Mouse (Mus musculus): ENCODE measurements at regions not wholly inside any gene's neighbourhood (a gene's known extent, or its start where the extent isn't known, plus 50 kb on each side); places are given as distances from the start of the nearest gene placed in this dataset.
A peak's percentile ranks its signal among the peaks of the same experiment; 100 is the strongest.

DNA sequence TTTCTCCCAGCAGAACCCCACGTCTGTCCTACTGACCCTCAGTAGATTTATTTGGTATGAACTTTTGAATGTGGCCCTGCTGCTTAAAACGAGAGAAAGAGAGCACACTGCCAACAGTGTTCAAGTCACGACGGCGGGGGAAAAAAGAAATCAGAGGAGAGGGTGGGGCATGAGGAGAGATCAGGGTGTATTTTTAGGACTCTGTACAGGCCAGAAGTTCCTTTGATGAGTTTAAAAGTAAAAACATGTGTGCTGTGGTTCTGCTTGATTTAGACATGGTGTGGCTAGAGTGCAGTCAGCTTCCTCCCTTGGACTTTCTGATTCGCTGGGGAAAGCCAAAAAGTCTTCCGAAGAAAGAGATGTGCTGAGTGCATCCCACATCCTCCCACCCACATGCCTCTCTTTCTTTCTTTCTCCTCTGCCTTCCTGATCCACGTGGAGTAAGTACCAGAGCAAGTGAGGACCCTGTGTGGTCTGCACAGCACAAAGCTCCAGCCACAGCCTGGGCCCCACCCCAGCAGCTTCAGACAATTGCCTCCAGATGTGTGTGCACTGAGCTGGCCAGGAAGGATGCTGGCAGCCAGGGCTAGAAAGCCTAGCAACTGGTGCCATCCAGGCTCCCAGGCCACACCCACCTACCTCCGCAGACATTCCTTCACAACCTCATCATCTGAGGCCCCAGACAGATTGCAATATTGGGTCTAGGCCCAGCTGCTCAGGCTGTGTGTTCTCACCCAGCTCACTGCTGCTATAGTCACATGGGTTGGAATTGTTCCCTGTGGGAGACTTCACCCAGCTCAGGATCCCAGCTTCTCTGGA lies 78.5 kb upstream of the Cdh5 start:
- WGBS: 64% methylated on average over 9 of the region's 9 CpGs
- Histone ChIP-seq H3K9me3 (ENCODE audit: control insufficient read depth, low read length) (no peaks in the 10 kb centered on the region), H3K27ac (no peak overlapping the region), H3K27me3 (ENCODE audit: control insufficient read depth, insufficient read depth, low read length) (no peaks in the 10 kb centered on the region), H3K4me3 (replicated peaks; ENCODE audit: low read length) (no peak overlapping the region), H3K4me1 (replicated peaks; ENCODE audit: control insufficient read depth, insufficient read depth, low read length) (no peaks in the 10 kb centered on the region), H3K4me2 (replicated peaks) (no peak overlapping the region), H3K36me3 (replicated peaks; ENCODE audit: control insufficient read depth, insufficient read depth) (no peaks in the 10 kb centered on the region), H3K9ac (no peak overlapping the region)
- ATAC-seq (ENCODE audit: low FRiP score): no peak
- no peak for DNase-seq (ENCODE audit: low spot score)

DNA sequence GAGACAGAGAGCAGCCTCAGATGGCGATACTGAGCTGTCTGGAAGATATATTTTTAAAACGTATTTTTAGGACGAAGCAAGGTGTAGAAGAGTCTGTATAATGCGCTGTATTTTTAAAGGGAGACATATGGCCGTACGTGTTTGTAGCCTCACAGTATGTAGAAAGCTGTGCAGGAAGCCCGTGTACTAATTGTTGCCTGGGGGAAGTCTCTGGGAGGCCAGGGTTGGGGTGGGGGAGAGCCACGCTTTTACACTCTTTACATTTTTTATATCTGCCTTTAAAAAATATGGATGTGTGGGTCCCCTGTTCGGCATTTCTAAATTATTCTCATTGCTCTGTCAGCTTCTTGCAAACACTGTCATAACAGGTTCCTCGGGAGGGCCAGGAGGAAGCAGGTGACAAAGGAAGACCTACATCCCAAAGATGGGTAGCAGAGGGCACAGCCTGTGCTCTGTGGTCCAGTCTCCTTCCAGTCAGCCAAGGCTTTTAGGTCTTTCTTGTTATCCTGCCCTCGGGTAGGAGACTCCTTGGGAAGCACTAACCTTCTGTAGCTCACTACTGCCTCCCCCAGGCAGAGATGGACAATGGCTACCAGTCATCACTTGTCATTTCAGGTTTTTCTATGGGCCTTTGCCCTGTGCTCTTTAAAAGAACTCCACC lies 74.1 kb upstream of the Cdh5 start:
- H3K27ac ChIP-seq: no peak overlapping the region
- H3K4me1 ChIP-seq (replicated peaks; ENCODE audit: control insufficient read depth, insufficient read depth, low read length): no peaks in the 10 kb centered on the region
- no peak overlapping the region for H3K4me3 ChIP-seq (replicated peaks; ENCODE audit: low read length)
- WGBS: 63% methylated on average over 11 of the region's 11 CpGs
- H3K9ac ChIP-seq: no peak overlapping the region
- peak; percentile 74 for DNase-seq (ENCODE audit: low spot score)
- H3K9me3 ChIP-seq (ENCODE audit: control insufficient read depth, low read length): 0 out of 2 replicates have a peak, but pooled peaks cover 5% of the 10 kb centered on the region
- H3K4me2 ChIP-seq (replicated peaks): no peak overlapping the region
- H3K27me3 ChIP-seq (ENCODE audit: control insufficient read depth, insufficient read depth, low read length): no peaks in the 10 kb centered on the region
- no peaks in the 10 kb centered on the region for H3K36me3 ChIP-seq (replicated peaks; ENCODE audit: control insufficient read depth, insufficient read depth)
- ATAC-seq (ENCODE audit: low FRiP score): no peak

DNA sequence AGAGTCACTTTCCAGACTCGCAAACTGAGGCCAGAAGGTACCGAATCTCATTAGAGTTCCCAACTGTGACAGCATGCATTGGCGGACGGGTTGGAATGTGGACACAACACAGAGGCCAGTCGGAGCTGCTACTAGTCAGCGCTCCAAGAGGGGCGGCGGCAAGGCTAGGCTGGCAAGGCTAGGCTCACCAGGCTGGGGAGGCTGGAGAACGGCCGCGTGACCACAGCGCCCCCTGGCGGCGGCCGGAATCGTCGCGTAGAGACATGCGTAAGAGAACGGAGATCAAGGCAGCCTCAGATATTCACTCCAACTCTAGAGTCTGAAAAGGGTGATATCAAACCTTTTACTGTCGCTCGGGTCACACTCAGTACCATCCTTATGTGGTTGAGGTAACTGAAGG lies 72.8 kb upstream of the Cdh5 start:
- ATAC-seq (ENCODE audit: low FRiP score): peak; percentile 92

DNA sequence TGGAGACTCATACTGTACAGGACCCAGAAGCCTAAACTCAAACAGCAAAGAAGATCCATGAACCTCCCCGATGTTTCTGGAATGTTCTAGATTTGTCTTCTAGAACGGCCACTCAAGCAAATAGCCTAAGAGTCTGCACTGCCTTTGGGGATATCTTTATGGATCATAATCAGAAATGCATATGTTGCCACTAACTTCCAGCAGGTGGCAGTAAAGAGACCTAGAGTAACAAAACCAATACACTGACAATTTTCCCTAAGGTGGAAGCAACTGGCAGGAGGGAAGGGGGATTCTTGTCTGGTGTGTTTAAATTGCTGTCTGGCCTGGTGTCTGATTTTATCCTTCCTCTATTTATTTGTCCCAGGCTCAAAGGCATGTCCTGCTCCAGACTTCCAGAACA lies 69.2 kb upstream of the Cdh5 start:
- H3K4me2 ChIP-seq (replicated peaks): no peak overlapping the region
- no peaks in the 10 kb centered on the region for H3K27me3 ChIP-seq (ENCODE audit: control insufficient read depth, insufficient read depth, low read length)
- H3K9me3 ChIP-seq (ENCODE audit: control insufficient read depth, low read length): 0 out of 2 replicates have a peak, but pooled peaks cover 5% of the 10 kb centered on the region
- H3K27ac ChIP-seq: no peak overlapping the region
- H3K4me1 ChIP-seq (replicated peaks; ENCODE audit: control insufficient read depth, insufficient read depth, low read length): no peaks in the 10 kb centered on the region
- no peak for DNase-seq (ENCODE audit: low spot score)
- H3K36me3 ChIP-seq (replicated peaks; ENCODE audit: control insufficient read depth, insufficient read depth): no peaks in the 10 kb centered on the region
- 92% methylated on average over 2 of the region's 2 CpGs for WGBS
- H3K9ac ChIP-seq: no peak overlapping the region
- ATAC-seq (ENCODE audit: low FRiP score): no peak
- H3K4me3 ChIP-seq (replicated peaks; ENCODE audit: low read length): no peak overlapping the region

More for the DNA sequence above, 72.8 kb upstream of the Cdh5 start:
- Histone ChIP-seq H3K4me3 (replicated peaks; ENCODE audit: low read length) (no peak overlapping the region), H3K36me3 (replicated peaks; ENCODE audit: control insufficient read depth, insufficient read depth) (no peaks in the 10 kb centered on the region), H3K9ac (no peak overlapping the region), H3K4me2 (replicated peaks) (peak overlapping the region; percentile 43), H3K27me3 (ENCODE audit: control insufficient read depth, insufficient read depth, low read length) (no peaks in the 10 kb centered on the region), H3K9me3 (ENCODE audit: control insufficient read depth, low read length) (0 out of 2 replicates have a peak, but pooled peaks cover 5% of the 10 kb centered on the region), H3K4me1 (replicated peaks; ENCODE audit: control insufficient read depth, insufficient read depth, low read length) (no peaks in the 10 kb centered on the region), H3K27ac (no peak overlapping the region)
- DNase-seq (ENCODE audit: low spot score): peak; percentile 97
- WGBS: 1% methylated on average over 22 of the region's 22 CpGs

DNA sequence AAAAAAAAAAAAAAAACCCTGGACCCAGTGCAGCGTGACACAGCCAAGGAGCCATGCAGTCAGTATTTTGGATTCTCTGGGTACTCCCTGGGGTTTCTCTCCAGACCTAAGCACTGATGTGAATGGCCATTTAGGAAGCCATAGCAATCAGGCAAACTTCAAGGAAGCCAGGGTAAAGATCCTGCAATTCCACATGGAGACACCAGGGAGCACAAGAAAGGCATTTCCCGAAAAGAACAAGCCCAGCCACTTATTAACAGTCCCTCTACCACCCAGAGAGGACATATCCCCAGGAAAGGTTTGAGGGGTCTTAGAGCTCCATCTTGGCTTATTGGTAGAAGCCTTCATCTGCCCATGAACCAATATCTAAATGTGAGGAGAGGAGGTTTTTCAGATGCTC lies 68.3 kb upstream of the Cdh5 start:
- no peak overlapping the region for H3K4me2 ChIP-seq (replicated peaks)
- DNase-seq (ENCODE audit: low spot score): no peak

DNA sequence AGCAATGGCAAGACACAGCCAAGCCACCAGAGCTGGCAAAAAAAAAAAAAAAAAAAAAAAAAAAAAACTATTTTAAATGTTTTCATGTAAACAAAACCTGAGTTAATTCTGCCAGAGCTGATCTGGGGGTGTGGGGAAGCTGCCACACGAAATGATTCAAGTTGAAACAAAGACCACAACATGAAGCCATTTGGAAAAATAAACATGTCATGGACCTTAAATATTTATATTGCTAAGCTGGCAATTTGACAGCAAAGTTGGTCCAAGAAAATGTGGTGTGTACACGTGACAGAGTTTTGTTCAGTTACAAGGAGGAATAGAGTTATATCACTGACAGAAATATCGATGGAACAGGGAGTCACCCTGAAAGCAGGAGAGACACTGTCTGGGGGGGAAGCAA lies 67.1 kb upstream of the Cdh5 start:
- Histone ChIP-seq H3K4me3 (replicated peaks; ENCODE audit: low read length) (no peak overlapping the region), H3K4me1 (replicated peaks; ENCODE audit: control insufficient read depth, insufficient read depth, low read length) (no peaks in the 10 kb centered on the region), H3K4me2 (replicated peaks) (no peak overlapping the region), H3K9me3 (ENCODE audit: control insufficient read depth, low read length) (0 out of 2 replicates have a peak, but pooled peaks cover 5% of the 10 kb centered on the region), H3K36me3 (replicated peaks; ENCODE audit: control insufficient read depth, insufficient read depth) (no peaks in the 10 kb centered on the region), H3K27ac (no peak overlapping the region), H3K9ac (no peak overlapping the region), H3K27me3 (ENCODE audit: control insufficient read depth, insufficient read depth, low read length) (no peaks in the 10 kb centered on the region; the same call in 1 of the 2 replicates)
- no peak for DNase-seq (ENCODE audit: low spot score)
- ATAC-seq (ENCODE audit: low FRiP score): no peak
- 80% methylated on average over 3 of the region's 3 CpGs for WGBS

More for the DNA sequence above, 68.3 kb upstream of the Cdh5 start:
- Histone ChIP-seq H3K4me1 (replicated peaks; ENCODE audit: control insufficient read depth, insufficient read depth, low read length) (no peaks in the 10 kb centered on the region), H3K27me3 (ENCODE audit: control insufficient read depth, insufficient read depth, low read length) (no peaks in the 10 kb centered on the region), H3K27ac (no peak overlapping the region), H3K9ac (no peak overlapping the region), H3K36me3 (replicated peaks; ENCODE audit: control insufficient read depth, insufficient read depth) (no peaks in the 10 kb centered on the region), H3K4me3 (replicated peaks; ENCODE audit: low read length) (no peak overlapping the region), H3K9me3 (ENCODE audit: control insufficient read depth, low read length) (0 out of 2 replicates have a peak, but pooled peaks cover 5% of the 10 kb centered on the region)
- WGBS: 48% methylated on average over 2 of the region's 2 CpGs
- no peak for ATAC-seq (ENCODE audit: low FRiP score)

DNA sequence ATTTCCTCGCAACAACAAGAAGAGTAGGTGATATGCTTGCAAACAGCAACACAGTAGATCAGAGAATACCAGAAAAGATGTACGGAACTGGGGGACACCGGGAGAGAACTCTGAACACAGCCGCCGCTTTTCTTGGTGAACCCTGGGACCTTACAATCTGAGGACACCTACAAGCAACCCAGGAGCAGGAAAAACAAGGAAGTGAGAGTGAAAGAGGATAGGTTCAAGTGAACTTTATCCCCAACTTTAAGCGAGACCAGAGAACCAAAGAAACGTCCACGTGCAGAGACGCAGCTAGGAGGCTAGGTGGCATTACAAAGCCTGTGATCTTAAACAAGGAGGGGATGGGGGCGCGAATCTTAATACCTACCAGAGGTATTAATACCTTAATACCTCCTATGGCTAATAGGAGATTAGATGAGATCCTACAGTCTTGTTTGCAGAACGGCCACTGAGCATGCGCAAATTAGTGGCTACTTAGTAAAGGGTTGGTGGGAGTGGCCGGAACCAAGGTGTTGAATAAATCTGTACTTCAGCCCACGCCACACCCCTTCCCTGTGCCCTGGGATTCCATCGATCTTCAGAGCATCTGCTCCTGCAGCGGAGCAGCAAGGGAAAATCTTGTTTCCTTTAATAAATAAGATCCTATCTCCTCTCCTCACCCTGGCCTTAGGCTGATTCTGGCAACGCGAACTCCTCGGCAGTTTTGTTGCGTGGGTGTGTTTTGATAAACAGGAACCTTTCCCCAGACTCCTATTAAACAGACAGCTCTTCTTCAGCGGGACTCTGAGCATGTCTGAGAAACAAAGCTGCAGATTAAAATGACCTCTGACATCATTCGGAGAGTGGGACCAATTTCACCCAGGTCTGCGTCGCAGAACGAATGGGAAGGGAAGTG lies 64.6 kb upstream of the Cdh5 start:
- 84% methylated on average over 26 of the region's 26 CpGs for WGBS
- Histone ChIP-seq H3K36me3 (replicated peaks; ENCODE audit: control insufficient read depth, insufficient read depth) (no peaks in the 10 kb centered on the region), H3K9ac (no peak overlapping the region), H3K27me3 (ENCODE audit: control insufficient read depth, insufficient read depth, low read length) (no peaks in the 10 kb centered on the region; the same call in 1 of the 2 replicates), H3K27ac (no peak overlapping the region), H3K9me3 (ENCODE audit: control insufficient read depth, low read length) (no peaks in the 10 kb centered on the region), H3K4me2 (replicated peaks) (no peak overlapping the region), H3K4me1 (replicated peaks; ENCODE audit: control insufficient read depth, insufficient read depth, low read length) (no peaks in the 10 kb centered on the region), H3K4me3 (replicated peaks; ENCODE audit: low read length) (no peak overlapping the region)
- ATAC-seq (ENCODE audit: low FRiP score) (no peak), DNase-seq (ENCODE audit: low spot score) (no peak)

DNA sequence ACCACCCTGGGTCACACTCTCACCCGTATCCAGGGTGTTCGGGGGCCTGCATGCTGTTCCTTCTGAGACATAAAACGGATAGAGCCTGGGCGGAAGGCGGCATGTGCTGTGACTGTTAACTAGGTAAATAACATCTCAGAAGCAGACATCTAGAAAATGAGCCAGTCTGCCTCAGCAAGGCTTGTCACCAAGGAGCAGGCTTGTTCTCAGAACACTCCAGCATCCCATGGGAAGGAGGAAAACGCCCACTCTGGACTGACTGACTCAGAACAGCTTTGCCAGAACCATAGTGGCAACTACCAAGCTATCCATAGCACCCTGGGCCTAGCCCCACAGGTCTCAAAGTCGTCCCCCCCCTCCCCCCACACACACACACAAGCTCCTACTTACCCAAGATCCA lies 63.8 kb upstream of the Cdh5 start:
- Histone ChIP-seq H3K9me3 (ENCODE audit: control insufficient read depth, low read length) (no peaks in the 10 kb centered on the region), H3K27me3 (ENCODE audit: control insufficient read depth, insufficient read depth, low read length) (no peaks in the 10 kb centered on the region; the same call in 1 of the 2 replicates), H3K4me3 (replicated peaks; ENCODE audit: low read length) (no peak overlapping the region), H3K9ac (no peak overlapping the region), H3K4me1 (replicated peaks; ENCODE audit: control insufficient read depth, insufficient read depth, low read length) (no peaks in the 10 kb centered on the region), H3K27ac (no peak overlapping the region), H3K36me3 (replicated peaks; ENCODE audit: control insufficient read depth, insufficient read depth) (no peaks in the 10 kb centered on the region), H3K4me2 (replicated peaks) (no peak overlapping the region)
- no peak for DNase-seq (ENCODE audit: low spot score)
- WGBS: 67% methylated on average over 7 of the region's 7 CpGs
- no peak for ATAC-seq (ENCODE audit: low FRiP score)

DNA sequence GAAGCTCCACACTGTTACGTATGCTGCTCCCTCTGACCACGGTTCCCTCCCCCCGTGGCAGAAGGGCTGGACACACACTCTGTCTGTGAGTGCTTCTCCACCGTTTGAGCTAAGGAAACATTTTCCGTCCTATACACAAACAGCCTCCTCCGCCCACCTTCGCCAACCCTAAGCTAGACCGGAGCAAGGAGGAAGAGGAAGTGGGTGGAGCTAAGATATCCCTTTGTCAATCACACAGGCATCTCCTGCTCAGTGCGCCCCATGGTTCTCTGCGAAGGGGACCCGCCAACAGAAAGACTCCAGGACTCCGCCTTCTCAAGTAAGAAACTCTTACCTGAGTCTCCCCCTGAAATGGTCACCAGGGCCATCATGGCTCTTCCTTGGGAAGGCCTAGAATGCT lies 61.9 kb upstream of the Cdh5 start:
- no peak overlapping the region for H3K27ac ChIP-seq
- no peak for DNase-seq (ENCODE audit: low spot score)
- no peaks in the 10 kb centered on the region for H3K9me3 ChIP-seq (ENCODE audit: control insufficient read depth, low read length)
- no peaks in the 10 kb centered on the region for H3K4me1 ChIP-seq (replicated peaks; ENCODE audit: control insufficient read depth, insufficient read depth, low read length)
- no peak for ATAC-seq (ENCODE audit: low FRiP score)
- H3K4me3 ChIP-seq (replicated peaks; ENCODE audit: low read length): no peak overlapping the region
- 83% methylated on average over 12 of the region's 12 CpGs for WGBS
- no peak overlapping the region for H3K4me2 ChIP-seq (replicated peaks)
- no peaks in the 10 kb centered on the region; the same call in none of the 2 replicates for H3K27me3 ChIP-seq (ENCODE audit: control insufficient read depth, insufficient read depth, low read length)
- no peak overlapping the region for H3K9ac ChIP-seq
- no peaks in the 10 kb centered on the region for H3K36me3 ChIP-seq (replicated peaks; ENCODE audit: control insufficient read depth, insufficient read depth)

All from hindbrain, embryonic 14.5 days (tissue).